Mouse (Mus musculus) neural tube, embryonic 10.5 days (tissue): ENCODE measurements around the gene Gm10065.

Experiments used
- DNase-seq: peaks from one replicate; pipeline ENCODE4 v3.0.0-alpha.2; 2017; ENCODE audit warnings: low spot score; ENCODE audit errors: extremely low spot score

Gene Gm10065

GRCm38 (mm10) chr13:21435476-21435875, 43.8 kb downstream of the Gm10065 start:
- DNase-seq: no peak
